24 mouse cellular contexts compared by ENCODE assay signal in the genomic region with DNA sequence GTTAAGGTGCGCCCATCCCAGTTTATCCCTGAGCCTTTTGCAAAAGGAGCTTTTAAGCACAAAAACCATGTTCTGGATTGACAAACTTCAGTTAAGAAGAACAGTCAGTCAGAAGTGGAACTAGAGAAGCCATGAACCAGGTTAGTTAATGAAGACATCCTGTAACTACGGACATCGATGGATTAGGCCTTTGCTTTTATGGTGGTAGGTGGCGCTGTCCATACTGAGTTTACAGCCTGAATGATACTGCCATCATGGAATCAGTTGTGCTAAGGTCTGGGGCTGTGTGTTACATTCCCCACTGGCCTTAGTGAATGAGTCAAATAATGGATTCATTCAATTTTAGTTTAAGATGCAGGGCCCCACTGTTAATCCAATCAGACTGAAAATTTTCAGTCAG. TPM values are rescaled to one million over a fixed set of nuclear protein-coding genes. Genes with fewer than 3 reads are reported as not detected.
DNase-seq lines count a peak whose midpoint lies in the region; ATAC-seq and TF ChIP-seq lines count a peak whose summit lies in the region.
"Had no signal": no experiment of that assay in that cellular context is flagged by ENCODE, and none has a peak within 500 bp of the region (broad histone marks: within the 10 kb centered on the region; RNA-seq: fewer than 3 reads in every experiment).

No protein-coding gene starts in this region.

- 97% methylated on average over 4 of the region's 4 CpGs for WGBS in forebrain, embryonic 15.5 days
- WGBS in forebrain, embryonic 11.5 days = 95% methylated on average over 4 of the region's 4 CpGs
- WGBS in midbrain, embryonic 14.5 days = 96% methylated on average over 4 of the region's 4 CpGs
- WGBS in midbrain, embryonic 11.5 days = 97% methylated on average over 4 of the region's 4 CpGs
- WGBS in midbrain, postnatal 0 days = 95% methylated on average over 4 of the region's 4 CpGs

- peaks cover 23% of the 10 kb centered on the region; the same call in 1 of the 2 replicates for H3K9me3 ChIP-seq in forebrain, embryonic 15.5 days
- H3K9me3 ChIP-seq in forebrain, embryonic 11.5 days (ENCODE audit: control insufficient read depth, low read length) = peaks cover 5% of the 10 kb centered on the region; the same call in 1 of the 2 replicates
- H3K9me3 ChIP-seq in midbrain, embryonic 14.5 days (ENCODE audit: control insufficient read depth, low read length) = peaks cover 50% of the 10 kb centered on the region
- peaks cover 15% of the 10 kb centered on the region; the same call in 1 of the 2 replicates for H3K9me3 ChIP-seq in midbrain, embryonic 11.5 days (ENCODE audit: control insufficient read depth, low read length)
- H3K9me3 ChIP-seq in ES-E14 (ENCODE audit: control insufficient read depth, insufficient read depth, low read depth, low read length) = no peaks in the 10 kb centered on the region
- H3K9me3 ChIP-seq in midbrain, postnatal 0 days (ENCODE audit: low read length) = peaks cover 8% of the 10 kb centered on the region; the same call in 1 of the 2 replicates

- H3K9ac ChIP-seq in forebrain, embryonic 15.5 days (replicated peaks) = no peak overlapping the region
- no peak overlapping the region for H3K9ac ChIP-seq in forebrain, embryonic 11.5 days (ENCODE audit: low read length)
- H3K9ac ChIP-seq in midbrain, embryonic 14.5 days (replicated peaks; ENCODE audit: low read length) = no peak overlapping the region
- no peak overlapping the region for H3K9ac ChIP-seq in midbrain, embryonic 11.5 days (ENCODE audit: low read length)
- peak overlapping the region; percentile 28; the same call in 1 of the 2 replicates for H3K9ac ChIP-seq in ES-E14 (ENCODE audit: insufficient read depth, low read depth, low read length, poor library complexity, severe bottlenecking)
- no peak overlapping the region for H3K9ac ChIP-seq in midbrain, postnatal 0 days (replicated peaks; ENCODE audit: low read length, poor library complexity, severe bottlenecking)

- ATAC-seq in forebrain, embryonic 15.5 days (replicated peaks) = no peak
- no peak for ATAC-seq in forebrain, embryonic 11.5 days (replicated peaks; ENCODE audit: low FRiP score)
- no peak for ATAC-seq in midbrain, embryonic 14.5 days (ENCODE audit: low FRiP score, low TSS enrichment)
- no peak for ATAC-seq in midbrain, embryonic 11.5 days (ENCODE audit: low FRiP score)
- no peak for ATAC-seq in midbrain, postnatal 0 days (ENCODE audit: low FRiP score)

- H3K27me3 ChIP-seq in forebrain, embryonic 15.5 days = no peaks in the 10 kb centered on the region
- no peaks in the 10 kb centered on the region for H3K27me3 ChIP-seq in forebrain, embryonic 11.5 days (ENCODE audit: control insufficient read depth, insufficient read depth, low read length)
- H3K27me3 ChIP-seq in midbrain, embryonic 14.5 days (ENCODE audit: control insufficient read depth, insufficient read depth, low read length) = no peaks in the 10 kb centered on the region
- H3K27me3 ChIP-seq in midbrain, embryonic 11.5 days (ENCODE audit: control insufficient read depth, insufficient read depth, low read length) = no peaks in the 10 kb centered on the region
- no peaks in the 10 kb centered on the region for H3K27me3 ChIP-seq in midbrain, postnatal 0 days (ENCODE audit: insufficient read depth, low read length)
- H3K27me3 ChIP-seq: midbrain, embryonic 12.5 days; neural tube, embryonic 12.5 days had no signal

- H3K4me1 ChIP-seq in forebrain, embryonic 15.5 days = no peaks in the 10 kb centered on the region
- no peaks in the 10 kb centered on the region for H3K4me1 ChIP-seq in forebrain, embryonic 11.5 days (replicated peaks; ENCODE audit: control insufficient read depth, insufficient read depth, low read length)
- H3K4me1 ChIP-seq in midbrain, embryonic 14.5 days (ENCODE audit: control insufficient read depth, insufficient read depth, low read length) = no peaks in the 10 kb centered on the region
- no peaks in the 10 kb centered on the region for H3K4me1 ChIP-seq in midbrain, embryonic 11.5 days (ENCODE audit: control insufficient read depth, insufficient read depth, low read length)
- peaks cover 4% of the 10 kb centered on the region in 2 experiments; a peak in 1 of 4 replicates for H3K4me1 ChIP-seq in ES-E14 (ENCODE audit: control insufficient read depth in 2 of 2, insufficient read depth in 2 of 2, low read length in 2 of 2, poor library complexity in 1 of 2)
- H3K4me1 ChIP-seq in midbrain, postnatal 0 days (ENCODE audit: insufficient read depth, low read length) = no peaks in the 10 kb centered on the region
- H3K4me1 ChIP-seq: neural tube, embryonic 12.5 days had no signal

- TF ChIP-seq CTCF in midbrain, postnatal 0 days (IDR thresholded peaks at IDR 0.05) = peak; percentile 29; the same call in 1 of the 2 replicates

- no peak for DNase-seq in forebrain, embryonic 11.5 days (ENCODE audit: low spot score)
- peak; percentile 2 for DNase-seq in midbrain, embryonic 14.5 days
- DNase-seq in midbrain, embryonic 11.5 days (ENCODE audit: low spot score, missing footprints) = no peak
- DNase-seq in ES-E14 (ENCODE audit: low read depth, low spot score) (peak; percentile 9), MN1 (ENCODE audit: low spot score) (no peak)
- no peak for DNase-seq in midbrain, postnatal 0 days (ENCODE audit: low spot score)
- DNase-seq in lung, adult 18-20 months = no peak
- DNase-seq: adrenal gland, postnatal 25 days; B cell, adult 2 months; cerebellum, adult 9-11 months; gastrocnemius, postnatal 14 days; heart, postnatal 10 days; layer of hippocampus, postnatal 36 days; lung, adult 2 months; lung, postnatal 4 days; thymus, postnatal 4 days had no signal

- H3K4me3 ChIP-seq in forebrain, embryonic 15.5 days = 0 out of 2 replicates have a peak overlapping the region, but pooled peaks have one; percentile 83
- H3K4me3 ChIP-seq in forebrain, embryonic 11.5 days (ENCODE audit: low read depth, low read length) = no peak overlapping the region
- H3K4me3 ChIP-seq in midbrain, embryonic 14.5 days (replicated peaks; ENCODE audit: low read depth, low read length) = peak overlapping the region; percentile 56; the same call in 1 of the 2 replicates
- no peak overlapping the region for H3K4me3 ChIP-seq in midbrain, embryonic 11.5 days (ENCODE audit: low read depth, low read length)
- H3K4me3 ChIP-seq in ES-E14 (ENCODE audit: insufficient read depth in 1 of 2, low read depth in 1 of 2, low read length in 2 of 2, poor library complexity in 1 of 2, severe bottlenecking in 1 of 2) = peak overlapping the region; percentile 20 to 98; a peak in 3 of 4 replicates
- no peak overlapping the region for H3K4me3 ChIP-seq in midbrain, postnatal 0 days (ENCODE audit: low read depth, low read length)

- in situ Hi-C loops in ES-E14 (cut with MboI; ENCODE audit: low sequenced_read_pairs in 2 of 2, unreplicated experiment in 2 of 2) = no loop called here

- peaks cover 4% of the 10 kb centered on the region; the same call in 1 of the 2 replicates for H3K36me3 ChIP-seq in forebrain, embryonic 15.5 days
- H3K36me3 ChIP-seq in forebrain, embryonic 11.5 days (ENCODE audit: control insufficient read depth, insufficient read depth, low read length) = no peaks in the 10 kb centered on the region
- H3K36me3 ChIP-seq in midbrain, embryonic 14.5 days (ENCODE audit: control insufficient read depth, insufficient read depth, low read length) = no peaks in the 10 kb centered on the region
- H3K36me3 ChIP-seq in midbrain, embryonic 11.5 days (ENCODE audit: control insufficient read depth, insufficient read depth, low read length) = no peaks in the 10 kb centered on the region
- no peaks in the 10 kb centered on the region; the same call in 1 of the 2 replicates for H3K36me3 ChIP-seq in ES-E14 (ENCODE audit: control insufficient read depth, insufficient read depth, low read length, poor library complexity, severe bottlenecking)
- H3K36me3 ChIP-seq in midbrain, postnatal 0 days (ENCODE audit: insufficient read depth, low read length) = no peaks in the 10 kb centered on the region

- no peak overlapping the region for H3K4me2 ChIP-seq in forebrain, embryonic 15.5 days (replicated peaks)
- no peak overlapping the region for H3K4me2 ChIP-seq in forebrain, embryonic 11.5 days (ENCODE audit: low read depth, low read length, severe bottlenecking)
- peak overlapping the region; percentile 57 for H3K4me2 ChIP-seq in midbrain, embryonic 14.5 days (ENCODE audit: low read length)
- H3K4me2 ChIP-seq in midbrain, embryonic 11.5 days = no peak overlapping the region
- H3K4me2 ChIP-seq in midbrain, postnatal 0 days (ENCODE audit: low read depth, low read length, poor library complexity, severe bottlenecking) = no peak overlapping the region

- H3K27ac ChIP-seq in forebrain, embryonic 15.5 days (replicated peaks) = no peak overlapping the region
- H3K27ac ChIP-seq in forebrain, embryonic 11.5 days (ENCODE audit: low read depth, low read length) = no peak overlapping the region
- no peak overlapping the region for H3K27ac ChIP-seq in midbrain, embryonic 14.5 days (replicated peaks; ENCODE audit: low read depth, low read length)
- H3K27ac ChIP-seq in midbrain, embryonic 11.5 days (ENCODE audit: low read depth, low read length) = no peak overlapping the region
- H3K27ac ChIP-seq in ES-E14 (ENCODE audit: insufficient read depth, low read depth, low read length, poor library complexity, severe bottlenecking) = no peak overlapping the region
- no peak overlapping the region for H3K27ac ChIP-seq in midbrain, postnatal 0 days (ENCODE audit: low read depth, low read length)
- H3K27ac ChIP-seq: neural tube, embryonic 12.5 days had no signal

TF ChIP-seq in ES-E14, 5 proteins besides CTCF, POLR2A, EP300 and RAD21 (continues in another document):
- TF ChIP-seq ZNF384 (IDR thresholded peaks at IDR 0.05; ENCODE audit: low read depth, low read length) = no peak

RNA-seq across cellular contexts. Expression of a gene that starts 1.3 kb away (rescaled TPM):
- polyA plus RNA-seq in forebrain, embryonic 15.5 days (2015; fragmentation: Nextera tagmentation; extraction: Ambion mirVana) = 12.1 and 13.5 TPM in 2 replicates
- polyA plus RNA-seq in forebrain, embryonic 11.5 days (2014; fragmentation: Nextera tagmentation; extraction: Ambion mirVana) = 8.0 and 9.8 TPM in 2 replicates
- 13.7 and 14.4 TPM in 2 replicates for polyA plus RNA-seq in midbrain, embryonic 14.5 days (2014; fragmentation: Nextera tagmentation; extraction: Ambion mirVana)
- polyA plus RNA-seq in midbrain, embryonic 11.5 days (2014; fragmentation: Nextera tagmentation; extraction: Ambion mirVana) = 10.5 and 11.0 TPM in 2 replicates
- 17.0 and 19.8 TPM in 2 replicates for total RNA-seq in ES-E14 (2012; rRNA removed)
- total RNA-seq in midbrain, postnatal 0 days (2014; rRNA removed) = 4.0 and 10.1 TPM in 2 replicates
- 12.4 and 14.1 TPM in 2 replicates for polyA plus RNA-seq in midbrain, postnatal 0 days (2015; fragmentation: Nextera tagmentation; extraction: Ambion mirVana)

RNA-seq across cellular contexts. Expression of a gene that starts 39.0 kb away (rescaled TPM):
- not detected in 2 replicates for polyA plus RNA-seq in forebrain, embryonic 15.5 days (2015; fragmentation: Nextera tagmentation; extraction: Ambion mirVana)
- polyA plus RNA-seq in forebrain, embryonic 11.5 days (2014; fragmentation: Nextera tagmentation; extraction: Ambion mirVana) = not detected in 2 replicates
- polyA plus RNA-seq in midbrain, embryonic 14.5 days (2014; fragmentation: Nextera tagmentation; extraction: Ambion mirVana) = not detected in 2 replicates
- polyA plus RNA-seq in midbrain, embryonic 11.5 days (2014; fragmentation: Nextera tagmentation; extraction: Ambion mirVana) = not detected in 2 replicates
- total RNA-seq in ES-E14 (2012; rRNA removed) = not detected in 2 replicates
- under 0.01 TPM in 1 of 2 replicates, not detected in the other for total RNA-seq in midbrain, postnatal 0 days (2014; rRNA removed)
- polyA plus RNA-seq in midbrain, postnatal 0 days (2015; fragmentation: Nextera tagmentation; extraction: Ambion mirVana) = not detected in 2 replicates
- total RNA-seq: adrenal gland, postnatal 25 days; gastrocnemius, postnatal 14 days; heart, postnatal 10 days; layer of hippocampus, postnatal 36 days; left cerebral cortex, postnatal 36 days; liver, adult 2 months had no signal
- polyA plus RNA-seq: embryonic facial prominence, embryonic 14.5 days; intestine, embryonic 14.5 days; kidney, embryonic 14.5 days; liver, adult 2 months; lung, adult 2 months; midbrain, embryonic 12.5 days; neural tube, embryonic 12.5 days had no signal

Comparison
In these comparisons a context has a peak if more than half of its experiments do, and no peak if none do; other contexts are left out.
1. H3K4me3 ChIP-seq: peak in forebrain, embryonic 15.5 days (single experiment), midbrain, embryonic 14.5 days (single experiment) and ES-E14 (2 of 2); none in forebrain, embryonic 11.5 days (single experiment), midbrain, embryonic 11.5 days (single experiment) and midbrain, postnatal 0 days (single experiment).
2. DNase-seq: peak in midbrain, embryonic 14.5 days (single experiment) and ES-E14 (single experiment); none in forebrain, embryonic 11.5 days (single experiment), midbrain, embryonic 11.5 days (single experiment), midbrain, postnatal 0 days (single experiment), MN1 (single experiment) and lung, adult 18-20 months (0 of 2).